Mouse (Mus musculus): ENCODE data around the gene Gm47841.

Gm47841 gene

GRCm38 (mm10) chr15:101039651-101040050 lies 7.5 kb downstream of the Gm47841 start:
- DNase-seq: peak in 1 of 2 experiments; percentile 36

- DNase-seq: no peak
Observed at GRCm38 (mm10) chr15:101028960-101029359, 18.2 kb downstream of the Gm47841 start.

- DNase-seq: no peak
Observed at GRCm38 (mm10) chr15:101011352-101011751, 35.8 kb downstream of the Gm47841 start.

- no peak for DNase-seq
Observed at GRCm38 (mm10) chr15:101008386-101009010, 38.7 kb downstream of the Gm47841 start.

GRCm38 (mm10) chr15:101007236-101007635 lies 40.0 kb downstream of the Gm47841 start:
- no peak for DNase-seq

GRCm38 (mm10) chr15:101006251-101007040 lies 40.8 kb downstream of the Gm47841 start:
- peak; percentile 48 to 53 for DNase-seq

GRCm38 (mm10) chr15:101005717-101006116 lies 41.5 kb downstream of the Gm47841 start:
- DNase-seq: no peak

GRCm38 (mm10) chr15:101004538-101004937 lies 42.7 kb downstream of the Gm47841 start:
- no peak for DNase-seq

GRCm38 (mm10) chr15:101002466-101002865 lies 44.7 kb downstream of the Gm47841 start:
- DNase-seq: no peak

GRCm38 (mm10) chr15:101001685-101002084 lies 45.5 kb downstream of the Gm47841 start:
- no peak for DNase-seq

GRCm38 (mm10) chr15:100997090-100997489 lies 50.1 kb downstream of the Gm47841 start:
- DNase-seq: no peak

All from lung, adult 18-20 months (tissue).